Mouse (Mus musculus) liver, embryonic 11.5 days (tissue): Measurements from ENCODE around the gene Cela1. TPM values are rescaled to one million over a fixed set of nuclear protein-coding genes. Genes with fewer than 3 reads are reported as not detected.
A peak's percentile ranks its signal among the peaks of the same experiment; 100 is the strongest.

ENCODE experiments used
- ATAC-seq: fragments of 200-750 bp; cut with Nextera tagmentation; replicated peaks from 2 replicates; pipeline ENCODE4 v1.8.0; 2017; ENCODE audit warnings: moderate number of reproducible peaks, mild to moderate bottlenecking, moderate TSS enrichment, moderate library complexity; ENCODE audit not compliant: low FRiP score
- DNase-seq: peaks from one replicate; pipeline ENCODE4 v3.0.0-alpha.2; 2017; ENCODE audit warnings: low spot score
- H3K27ac ChIP-seq: fragments of 300-500 bp; sonication (generic); 2 replicates; pipeline ENCODE4 v1.5.1; 2014; ENCODE audit warnings: mild to moderate bottlenecking, low read depth, low read length, control low read depth
- H3K27me3 ChIP-seq: fragments of 300-500 bp; sonication (generic); replicated peaks from 2 replicates; pipeline ENCODE4 v1.6.1; 2014; ENCODE audit warnings: low read length, mixed read lengths; ENCODE audit not compliant: control insufficient read depth, insufficient read depth
- H3K36me3 ChIP-seq: fragments of 300-500 bp; sonication (generic); 2 replicates; pipeline ENCODE4 v1.6.1; 2014; ENCODE audit warnings: mild to moderate bottlenecking, low read length, moderate library complexity, mixed read lengths; ENCODE audit not compliant: control insufficient read depth, insufficient read depth
- H3K4me1 ChIP-seq: fragments of 300-500 bp; sonication (generic); replicated peaks from 2 replicates; pipeline ENCODE4 v1.6.1; 2014; ENCODE audit warnings: low read length, mixed read lengths; ENCODE audit not compliant: control insufficient read depth, insufficient read depth
- H3K4me2 ChIP-seq: fragments of 300-500 bp; sonication (generic); 2 replicates; pipeline ENCODE4 v1.6.1; 2014; ENCODE audit warnings: mild to moderate bottlenecking, control low read depth, moderate library complexity
- H3K4me3 ChIP-seq: fragments of 300-500 bp; sonication (generic); 2 replicates; pipeline ENCODE4 v1.5.1; 2014; ENCODE audit warnings: low read depth, low read length, control low read depth
- H3K9ac ChIP-seq: fragments of 300-500 bp; sonication (generic); 2 replicates; pipeline ENCODE4 v1.6.1; 2014; ENCODE audit warnings: low read depth, low read length, control low read depth
- H3K9me3 ChIP-seq: fragments of 300-500 bp; sonication (generic); 2 replicates; pipeline ENCODE4 v1.6.1; 2016; ENCODE audit warnings: low read length, inconsistent platforms, mixed read lengths; ENCODE audit not compliant: control insufficient read depth
- WGBS: fragments of 180-500 bp; shearing (Covaris S2); extraction: QIAGEN DNeasy Blood & Tissue Kit; methylation state at CpG from one replicate; pipeline ENCODE4 v1.1.7; 2014; 5-methylcytosine and 5-hydroxymethylcytosine counted together
- polyA plus RNA-seq: library from polyadenylated mRNA; unstranded; fragments of >200 nt; fragmentation: Nextera tagmentation; extraction: Ambion mirVana; gene quantifications from 2 replicates; pipeline ENCODE4 v1.2.1, GENCODE M21; 2014

Gene Cela1
- polyA plus RNA-seq, 1 experiment from 2014 or later = 13.7 TPM

DNA sequence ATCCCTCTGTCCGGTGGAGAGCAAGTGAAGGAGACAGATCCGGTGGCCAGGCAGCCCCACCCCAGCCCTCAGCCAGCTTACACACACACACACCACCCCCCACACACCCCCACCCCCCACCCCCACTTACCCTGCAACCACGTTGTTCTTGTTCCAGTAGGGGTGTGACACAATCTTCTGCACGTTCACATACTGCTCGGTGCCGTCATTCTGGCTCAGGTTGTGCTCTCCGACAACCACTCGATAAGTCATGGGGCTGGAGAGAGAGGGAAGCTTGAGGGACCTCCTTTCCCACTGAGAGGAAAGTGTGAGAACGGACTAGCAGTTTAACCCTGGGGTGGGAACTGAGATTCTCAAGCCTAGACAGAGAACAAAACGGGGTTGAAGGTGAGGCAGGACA, 3.3 kb downstream of the Cela1 start:
- Histone ChIP-seq H3K27me3 (no peaks in the 10 kb centered on the region), H3K27ac (no peak overlapping the region), H3K4me3 (no peak overlapping the region), H3K9me3 (no peaks in the 10 kb centered on the region), H3K4me2 (peak overlapping the region; percentile 49), H3K4me1 (peaks cover 36% of the 10 kb centered on the region), H3K36me3 (no peaks in the 10 kb centered on the region), H3K9ac (no peak overlapping the region)
- DNase-seq (no peak), ATAC-seq (no peak)
- WGBS = 52% methylated on average over 10 of the region's 10 CpGs

DNA sequence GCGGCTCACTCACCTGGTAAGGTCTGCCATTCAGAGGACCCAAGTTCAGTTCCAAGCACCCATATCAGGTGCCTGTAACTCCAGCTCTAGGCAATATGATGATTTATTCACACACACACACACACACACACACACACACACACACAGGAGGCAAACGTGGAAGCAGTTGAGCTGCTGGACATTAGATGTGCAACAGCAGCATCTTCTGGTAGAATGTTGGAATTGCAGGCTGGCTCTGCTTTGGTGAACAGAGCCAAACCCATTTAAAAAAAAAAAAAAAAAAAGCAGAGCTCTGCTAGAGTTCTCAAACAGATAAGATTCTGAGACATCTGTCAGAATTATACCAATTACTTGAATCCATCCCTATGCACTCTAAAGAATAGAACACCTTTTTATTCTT, 4.7 kb downstream of the Cela1 start:
- no peak overlapping the region for H3K4me3 ChIP-seq
- H3K27ac ChIP-seq = no peak overlapping the region
- H3K4me2 ChIP-seq = no peak overlapping the region
- H3K27me3 ChIP-seq = no peaks in the 10 kb centered on the region
- peak; percentile 33 for ATAC-seq
- no peaks in the 10 kb centered on the region for H3K36me3 ChIP-seq
- 42% methylated on average over 2 of the region's 2 CpGs for WGBS
- H3K9ac ChIP-seq = no peak overlapping the region
- peaks cover 36% of the 10 kb centered on the region for H3K4me1 ChIP-seq
- peak; percentile 68 for DNase-seq
- no peaks in the 10 kb centered on the region for H3K9me3 ChIP-seq

- no peaks in the 10 kb centered on the region for H3K36me3 ChIP-seq
- no peak overlapping the region for H3K27ac ChIP-seq
- DNase-seq = no peak
- H3K4me2 ChIP-seq = no peak overlapping the region
- no peaks in the 10 kb centered on the region for H3K9me3 ChIP-seq
- no peak overlapping the region for H3K9ac ChIP-seq
- 49% methylated on average over 7 of the region's 7 CpGs for WGBS
- H3K4me3 ChIP-seq = no peak overlapping the region
- H3K27me3 ChIP-seq = no peaks in the 10 kb centered on the region
- ATAC-seq = no peak
- H3K4me1 ChIP-seq = peaks cover 25% of the 10 kb centered on the region
Observed at GRCm38 (mm10) chr15:100681770-100682169, 6.0 kb downstream of the Cela1 start.

- Histone ChIP-seq H3K4me1 (peaks cover 16% of the 10 kb centered on the region), H3K9ac (no peak overlapping the region), H3K27ac (no peak overlapping the region), H3K27me3 (no peaks in the 10 kb centered on the region), H3K4me3 (no peak overlapping the region), H3K9me3 (no peaks in the 10 kb centered on the region), H3K4me2 (no peak overlapping the region), H3K36me3 (no peaks in the 10 kb centered on the region)
- WGBS = 46% methylated on average over 3 of the region's 3 CpGs
- DNase-seq (no peak), ATAC-seq (no peak)
Observed at GRCm38 (mm10) chr15:100680381-100680780, 7.3 kb downstream of the Cela1 start.

DNA sequence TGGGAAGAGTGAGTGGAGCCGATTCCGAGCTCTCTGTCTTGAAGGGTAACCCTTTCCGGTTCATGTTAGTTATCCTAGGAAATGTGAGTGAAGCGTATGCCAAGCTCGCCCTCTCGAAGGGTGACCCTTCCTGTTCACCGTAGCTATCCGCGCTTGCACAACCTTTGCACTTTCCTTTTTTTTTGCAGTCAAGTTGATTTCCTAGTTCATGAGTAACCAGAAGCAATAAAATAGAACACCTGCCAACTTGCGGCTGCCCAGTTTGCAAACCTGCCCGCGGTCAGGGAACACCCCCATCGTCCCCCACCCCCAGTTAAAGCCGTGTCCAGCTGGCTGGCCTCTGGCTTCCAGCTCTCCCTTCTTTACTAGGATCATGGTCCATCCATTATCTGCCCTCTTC, 8.7 kb downstream of the Cela1 start:
- ATAC-seq (no peak), DNase-seq (no peak)
- Histone ChIP-seq H3K9ac (no peak overlapping the region), H3K27me3 (no peaks in the 10 kb centered on the region), H3K36me3 (no peaks in the 10 kb centered on the region), H3K27ac (no peak overlapping the region; the same call in 1 of the 2 replicates), H3K9me3 (no peaks in the 10 kb centered on the region), H3K4me3 (no peak overlapping the region), H3K4me1 (peaks cover 21% of the 10 kb centered on the region), H3K4me2 (peak overlapping the region; percentile 13; the same call in 1 of the 2 replicates)
- 81% methylated on average over 14 of the region's 14 CpGs for WGBS

- no peak overlapping the region for H3K4me2 ChIP-seq
- WGBS = 76% methylated on average over 12 of the region's 12 CpGs
- H3K27ac ChIP-seq = no peak overlapping the region
- H3K4me1 ChIP-seq = peaks cover 24% of the 10 kb centered on the region
- no peaks in the 10 kb centered on the region for H3K36me3 ChIP-seq
- no peaks in the 10 kb centered on the region for H3K9me3 ChIP-seq
- H3K27me3 ChIP-seq = no peaks in the 10 kb centered on the region
- no peak overlapping the region for H3K4me3 ChIP-seq
- ATAC-seq = no peak
- H3K9ac ChIP-seq = no peak overlapping the region
- no peak for DNase-seq
Observed at GRCm38 (mm10) chr15:100678581-100678980, 9.1 kb downstream of the Cela1 start.

DNA sequence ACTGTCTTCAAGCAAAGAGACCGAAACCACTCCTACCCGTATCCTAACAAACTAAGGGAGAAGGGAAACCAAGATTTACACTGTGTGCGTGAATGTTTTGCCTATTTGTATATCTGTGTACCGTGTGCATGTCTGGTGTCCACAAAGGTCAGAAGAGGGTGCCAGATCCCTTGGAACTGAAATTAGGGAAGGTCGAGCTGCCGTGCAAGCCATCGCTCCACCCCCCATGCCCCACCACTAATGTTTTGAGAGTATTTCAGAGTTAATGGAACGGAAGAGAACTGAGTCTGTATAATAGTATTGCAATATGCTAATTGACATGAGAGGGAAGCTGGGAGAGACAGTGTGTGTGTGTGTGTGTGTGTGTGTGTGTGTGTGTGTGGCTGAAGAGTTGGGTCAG, 10.0 kb downstream of the Cela1 start:
- no peak for DNase-seq
- H3K4me2 ChIP-seq = no peak overlapping the region
- no peaks in the 10 kb centered on the region for H3K9me3 ChIP-seq
- peaks cover 32% of the 10 kb centered on the region for H3K4me1 ChIP-seq
- no peak overlapping the region for H3K9ac ChIP-seq
- no peak for ATAC-seq
- no peaks in the 10 kb centered on the region for H3K36me3 ChIP-seq
- no peak overlapping the region for H3K27ac ChIP-seq
- no peaks in the 10 kb centered on the region for H3K27me3 ChIP-seq
- WGBS = 85% methylated on average over 8 of the region's 8 CpGs
- no peak overlapping the region for H3K4me3 ChIP-seq

GRCm38 (mm10) chr15:100676521-100676920, 11.2 kb downstream of the Cela1 start:
- 72% methylated on average over 1 of the region's 1 CpGs for WGBS
- DNase-seq (no peak), ATAC-seq (no peak)
- Histone ChIP-seq H3K9ac (no peak overlapping the region), H3K4me1 (peaks cover 32% of the 10 kb centered on the region), H3K27ac (no peak overlapping the region), H3K9me3 (no peaks in the 10 kb centered on the region), H3K4me2 (no peak overlapping the region), H3K27me3 (no peaks in the 10 kb centered on the region), H3K4me3 (no peak overlapping the region), H3K36me3 (no peaks in the 10 kb centered on the region)

DNA sequence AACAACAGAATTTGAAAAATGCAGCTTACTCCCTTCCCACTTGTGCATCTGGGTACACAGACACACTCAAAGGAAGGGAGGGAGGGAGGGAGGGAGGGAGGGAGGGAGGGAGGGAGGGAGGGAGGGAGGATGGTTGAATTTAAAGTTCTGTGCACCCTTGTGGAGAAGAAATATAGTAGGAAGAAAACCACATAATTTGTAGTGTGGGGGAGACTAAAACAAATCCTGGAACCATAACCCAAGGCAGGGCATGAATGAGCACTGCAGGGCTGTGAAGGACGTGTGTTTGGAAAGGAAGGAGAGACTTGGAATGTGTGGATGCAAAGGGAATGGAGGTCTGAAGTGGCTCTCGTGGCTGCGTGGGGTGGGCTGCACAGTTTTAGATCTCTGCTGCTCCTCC, 12.2 kb downstream of the Cela1 start:
- H3K4me1 ChIP-seq = peaks cover 25% of the 10 kb centered on the region
- peak overlapping the region; percentile 80 for H3K27ac ChIP-seq
- no peak overlapping the region for H3K4me3 ChIP-seq
- no peak for ATAC-seq
- no peaks in the 10 kb centered on the region for H3K27me3 ChIP-seq
- H3K9ac ChIP-seq = no peak overlapping the region
- WGBS = 64% methylated on average over 3 of the region's 3 CpGs
- DNase-seq = no peak
- no peaks in the 10 kb centered on the region for H3K9me3 ChIP-seq
- H3K4me2 ChIP-seq = no peak overlapping the region
- H3K36me3 ChIP-seq = no peaks in the 10 kb centered on the region
